Mouse (Mus musculus) hindbrain, embryonic 11.5 days (tissue): ENCODE results near the gene Pik3cd. TPM values are rescaled to one million over a fixed set of nuclear protein-coding genes. Genes with fewer than 3 reads are reported as not detected.
A peak's percentile ranks its signal among the peaks of the same experiment; 100 is the strongest.

Experiments used
- ATAC-seq: fragments of 200-750 bp; cut with Nextera tagmentation; 2 replicates; pipeline ENCODE4 v1.8.0; 2017; ENCODE audit warnings: mild to moderate bottlenecking, moderate TSS enrichment, moderate library complexity; ENCODE audit not compliant: low FRiP score
- DNase-seq: peaks from one replicate; pipeline ENCODE4 v3.0.0-alpha.2; 2015; ENCODE audit warnings: low spot score
- H3K27ac ChIP-seq: fragments of 300-500 bp; sonication (generic); 2 replicates; pipeline ENCODE4 v1.5.1; 2014; ENCODE audit warnings: mild to moderate bottlenecking, low read depth, low read length
- H3K27me3 ChIP-seq: fragments of 300-500 bp; sonication (generic); 2 replicates; pipeline ENCODE4 v1.6.1; 2014; ENCODE audit warnings: mild to moderate bottlenecking, low read length, moderate library complexity, mixed read lengths; ENCODE audit not compliant: control insufficient read depth, insufficient read depth
- H3K36me3 ChIP-seq: fragments of 300-500 bp; sonication (generic); 2 replicates; pipeline ENCODE4 v1.6.1; 2014; ENCODE audit warnings: mild to moderate bottlenecking, low read length, moderate library complexity, mixed read lengths; ENCODE audit not compliant: control insufficient read depth, insufficient read depth
- H3K4me1 ChIP-seq: fragments of 300-500 bp; sonication (generic); replicated peaks from 2 replicates; pipeline ENCODE4 v1.6.1; 2014; ENCODE audit warnings: low read length, mixed read lengths; ENCODE audit not compliant: control insufficient read depth, insufficient read depth
- H3K4me2 ChIP-seq: fragments of 300-500 bp; sonication (generic); replicated peaks from 2 replicates; pipeline ENCODE4 v1.6.1; 2014; ENCODE audit warnings: mild to moderate bottlenecking, low read depth, low read length
- H3K4me3 ChIP-seq: fragments of 300-500 bp; sonication (generic); 2 replicates; pipeline ENCODE4 v1.5.1; 2014; ENCODE audit warnings: low read depth, low read length
- H3K9ac ChIP-seq: fragments of 300-500 bp; sonication (generic); 2 replicates; pipeline ENCODE4 v1.6.1; 2014; ENCODE audit warnings: low read depth, low read length
- H3K9me3 ChIP-seq: fragments of 300-500 bp; sonication (generic); 2 replicates; pipeline ENCODE4 v1.6.1; 2016; ENCODE audit warnings: low read length; ENCODE audit not compliant: control insufficient read depth
- WGBS: fragments of 180-500 bp; shearing (Covaris S2); extraction: QIAGEN DNeasy Blood & Tissue Kit; methylation state at CpG from one replicate; pipeline ENCODE4 v1.1.7; 2014; 5-methylcytosine and 5-hydroxymethylcytosine counted together
- polyA plus RNA-seq: library from polyadenylated mRNA; unstranded; fragments of >200 nt; fragmentation: Nextera tagmentation; extraction: Ambion mirVana; gene quantifications from 2 replicates; pipeline ENCODE4 v1.2.1, GENCODE M21; 2014

Pik3cd gene
- polyA plus RNA-seq, 1 experiment from 2014 or later: 10.1 TPM

DNA sequence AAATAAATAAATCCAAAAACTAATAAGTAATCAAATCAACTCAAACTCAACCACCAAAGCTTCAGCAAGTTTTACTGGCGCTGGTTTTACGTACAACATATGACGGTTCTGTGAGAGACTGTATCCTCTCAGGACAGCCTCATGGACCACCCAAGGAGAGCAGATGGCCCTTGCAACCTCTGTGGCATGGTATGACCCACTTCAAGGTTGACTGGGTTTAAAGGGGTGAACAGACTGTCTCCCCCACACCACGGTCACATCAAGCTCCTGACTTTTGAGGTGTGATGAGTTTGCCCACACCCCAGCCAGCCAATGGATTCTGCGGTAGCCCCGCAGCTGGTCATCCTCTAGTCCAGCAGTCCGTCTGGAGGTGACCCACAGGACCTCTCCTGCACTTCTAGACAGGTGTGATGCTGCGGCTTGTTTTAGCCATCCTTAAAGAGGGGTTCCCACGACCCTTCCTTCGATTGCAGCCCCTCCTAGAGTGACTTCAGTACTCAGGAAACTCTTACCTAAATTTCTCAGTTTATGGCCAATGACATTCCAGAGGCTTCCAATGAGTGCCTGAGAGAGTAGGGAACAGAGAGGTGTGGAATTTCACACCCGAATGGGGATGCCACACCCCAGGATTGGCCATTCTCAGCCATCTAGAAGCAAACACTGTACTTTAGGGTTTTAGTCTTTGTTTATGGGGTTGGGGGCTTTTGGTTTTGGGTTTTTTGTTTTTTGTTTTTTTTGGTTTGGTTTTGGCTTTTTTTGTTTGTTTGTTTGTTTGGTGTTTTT is 17.3 kb downstream of the Pik3cd start:
- Histone ChIP-seq H3K36me3 (no peaks in the 10 kb centered on the region), H3K4me2 (no peak overlapping the region), H3K27me3 (no peaks in the 10 kb centered on the region), H3K4me1 (no peaks in the 10 kb centered on the region), H3K9me3 (no peaks in the 10 kb centered on the region), H3K27ac (no peak overlapping the region), H3K9ac (no peak overlapping the region), H3K4me3 (no peak overlapping the region)
- ATAC-seq (no peak), DNase-seq (no peak)
- WGBS: 86% methylated on average over 11 of the region's 11 CpGs

DNA sequence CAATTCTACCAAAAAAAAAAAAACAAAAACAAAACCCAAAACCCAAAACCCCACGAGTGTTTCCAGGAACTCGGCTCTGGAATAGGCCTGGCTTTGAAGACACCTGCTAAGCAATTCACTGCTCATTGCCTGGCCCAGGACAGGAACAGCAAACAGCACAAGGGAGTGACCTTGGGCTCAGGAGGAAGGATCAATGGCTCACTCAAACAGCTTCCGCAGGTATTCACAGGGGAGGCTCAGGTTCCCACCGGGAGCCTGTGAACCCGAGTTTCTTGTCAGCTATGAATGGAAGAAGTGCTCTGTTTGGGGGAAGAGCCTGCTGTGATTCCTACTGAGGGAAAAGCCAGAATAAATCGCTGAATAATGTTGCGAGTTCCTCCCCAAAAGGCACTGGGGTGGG is 18.5 kb downstream of the Pik3cd start:
- no peaks in the 10 kb centered on the region for H3K9me3 ChIP-seq
- 23% methylated on average over 7 of the region's 7 CpGs for WGBS
- DNase-seq: no peak
- H3K36me3 ChIP-seq: no peaks in the 10 kb centered on the region
- no peaks in the 10 kb centered on the region for H3K4me1 ChIP-seq
- no peak overlapping the region for H3K27ac ChIP-seq
- H3K27me3 ChIP-seq: no peaks in the 10 kb centered on the region
- H3K9ac ChIP-seq: no peak overlapping the region
- H3K4me3 ChIP-seq: no peak overlapping the region
- ATAC-seq: no peak
- no peak overlapping the region for H3K4me2 ChIP-seq

DNA sequence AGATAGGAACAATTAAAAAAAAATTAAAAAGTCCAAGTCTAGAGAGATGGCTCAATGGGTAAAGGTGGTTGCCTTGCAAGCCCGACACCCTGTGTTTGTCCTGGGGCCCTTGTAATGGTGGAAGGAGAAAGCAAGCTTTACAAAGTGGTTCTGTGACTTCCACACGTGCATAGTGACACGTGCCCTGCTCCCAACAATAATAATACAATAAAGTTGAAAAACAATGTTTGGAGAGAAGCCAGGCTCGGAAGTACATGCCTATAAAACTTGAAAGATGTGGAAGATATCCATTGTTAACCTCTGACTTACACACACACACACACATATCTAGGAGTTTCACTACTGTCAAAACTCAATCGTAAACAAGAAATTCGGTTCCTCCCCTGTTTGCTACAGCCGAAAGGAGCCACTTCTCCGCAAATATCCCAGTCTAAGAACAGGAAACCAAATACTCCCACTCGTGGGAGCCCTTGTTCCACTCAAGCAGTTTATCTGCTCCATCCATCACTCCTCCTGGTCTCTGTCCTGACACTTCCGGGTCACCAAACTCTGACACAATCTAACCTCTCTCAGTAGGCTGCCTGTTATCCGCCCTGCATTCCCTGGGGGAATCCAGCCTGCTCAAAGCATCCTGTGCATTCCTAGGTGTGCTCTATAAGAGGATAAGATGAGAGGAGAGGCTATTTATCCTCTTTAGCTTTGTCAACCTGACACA is 23.2 kb downstream of the Pik3cd start:
- DNase-seq: no peak
- H3K27me3 ChIP-seq: no peaks in the 10 kb centered on the region; the same call in 1 of the 2 replicates

DNA sequence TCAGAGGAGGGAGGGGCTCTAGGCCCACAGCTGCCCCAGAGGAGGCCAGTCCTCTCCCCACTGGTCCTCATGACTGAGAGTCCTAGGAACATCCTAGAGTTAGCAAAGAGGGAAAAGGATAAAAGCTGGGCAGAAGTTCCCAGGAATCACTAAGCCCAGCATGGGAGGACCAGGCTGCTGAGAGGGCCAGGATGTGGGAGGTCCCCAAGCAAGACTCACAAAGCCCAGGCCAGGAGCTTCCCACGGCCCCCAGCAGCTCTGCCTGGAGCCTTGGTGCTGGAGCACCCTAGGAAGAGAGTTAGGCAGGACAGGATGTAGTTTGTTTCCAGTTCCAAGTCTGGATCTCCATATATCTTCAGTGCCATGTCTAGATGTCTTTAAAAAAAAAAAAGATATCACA is 24.4 kb downstream of the Pik3cd start:
- H3K27me3 ChIP-seq: peaks cover 2% of the 10 kb centered on the region
- DNase-seq: no peak
- H3K4me3 ChIP-seq: no peak overlapping the region
- H3K4me1 ChIP-seq: no peaks in the 10 kb centered on the region
- no peaks in the 10 kb centered on the region for H3K36me3 ChIP-seq
- 55% methylated on average over 1 of the region's 1 CpGs for WGBS
- H3K27ac ChIP-seq: no peak overlapping the region
- no peak overlapping the region for H3K4me2 ChIP-seq
- no peak for ATAC-seq
- H3K9ac ChIP-seq: no peak overlapping the region
- no peaks in the 10 kb centered on the region for H3K9me3 ChIP-seq

More for the DNA sequence above, 23.2 kb downstream of the Pik3cd start:
- Histone ChIP-seq H3K4me3 (no peak overlapping the region), H3K4me2 (no peak overlapping the region), H3K27ac (no peak overlapping the region), H3K36me3 (no peaks in the 10 kb centered on the region), H3K9me3 (no peaks in the 10 kb centered on the region), H3K9ac (no peak overlapping the region), H3K4me1 (no peaks in the 10 kb centered on the region)
- WGBS: 73% methylated on average over 11 of the region's 11 CpGs
- no peak for ATAC-seq

DNA sequence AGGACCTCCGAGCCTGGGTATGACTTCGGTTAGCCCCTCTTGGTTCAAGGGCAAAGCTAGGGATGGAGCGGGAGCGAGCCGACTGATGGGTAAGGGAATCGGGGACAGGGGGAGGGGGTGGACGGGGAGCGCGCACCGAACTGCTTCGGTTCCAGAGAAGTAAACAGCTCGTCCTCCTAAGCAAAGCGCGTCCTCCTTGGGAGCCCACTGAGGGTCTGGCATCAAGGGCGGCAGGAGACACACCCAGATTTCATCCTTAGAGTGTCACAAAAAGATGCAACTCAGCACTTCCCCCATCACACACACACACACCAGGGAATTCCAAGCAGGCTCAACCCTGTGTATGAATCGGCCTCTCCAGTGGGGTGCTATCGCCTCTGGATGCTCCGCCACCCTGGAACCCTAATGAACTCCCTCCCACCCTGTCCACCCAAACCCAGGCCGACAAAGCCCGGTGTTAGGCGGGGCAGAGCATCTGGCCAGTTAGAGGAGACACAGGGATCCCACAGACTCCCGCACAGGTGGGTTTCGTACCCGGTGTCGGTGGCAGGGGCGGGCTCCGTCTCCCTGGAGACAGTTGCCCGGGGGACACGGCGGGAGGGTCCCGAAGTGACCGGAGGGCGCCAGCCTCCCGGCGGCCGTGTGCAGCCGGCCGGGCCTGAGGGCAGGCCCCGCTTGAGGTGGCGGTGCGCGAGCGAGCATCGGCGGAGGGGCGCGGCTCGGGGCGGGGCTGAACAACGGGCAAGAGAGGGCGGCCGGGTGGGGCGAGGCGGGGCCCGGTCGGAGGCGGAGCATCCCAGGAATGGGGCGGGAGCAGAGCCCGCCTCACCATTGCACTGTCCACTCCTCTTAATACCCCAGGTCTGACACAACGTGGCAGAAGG is 26.8 kb downstream of the Pik3cd start:
- Histone ChIP-seq H3K9me3 (no peaks in the 10 kb centered on the region), H3K27ac (peak overlapping the region; percentile 34; the same call in 1 of the 2 replicates), H3K36me3 (no peaks in the 10 kb centered on the region), H3K27me3 (peaks cover 2% of the 10 kb centered on the region), H3K4me3 (peak overlapping the region; percentile 58), H3K4me1 (no peaks in the 10 kb centered on the region), H3K9ac (peak overlapping the region; percentile 52), H3K4me2 (peak overlapping the region; percentile 68)
- DNase-seq (peak; percentile 88), ATAC-seq (peak; percentile 93)
- 2% methylated on average over 50 of the region's 60 CpGs for WGBS

DNA sequence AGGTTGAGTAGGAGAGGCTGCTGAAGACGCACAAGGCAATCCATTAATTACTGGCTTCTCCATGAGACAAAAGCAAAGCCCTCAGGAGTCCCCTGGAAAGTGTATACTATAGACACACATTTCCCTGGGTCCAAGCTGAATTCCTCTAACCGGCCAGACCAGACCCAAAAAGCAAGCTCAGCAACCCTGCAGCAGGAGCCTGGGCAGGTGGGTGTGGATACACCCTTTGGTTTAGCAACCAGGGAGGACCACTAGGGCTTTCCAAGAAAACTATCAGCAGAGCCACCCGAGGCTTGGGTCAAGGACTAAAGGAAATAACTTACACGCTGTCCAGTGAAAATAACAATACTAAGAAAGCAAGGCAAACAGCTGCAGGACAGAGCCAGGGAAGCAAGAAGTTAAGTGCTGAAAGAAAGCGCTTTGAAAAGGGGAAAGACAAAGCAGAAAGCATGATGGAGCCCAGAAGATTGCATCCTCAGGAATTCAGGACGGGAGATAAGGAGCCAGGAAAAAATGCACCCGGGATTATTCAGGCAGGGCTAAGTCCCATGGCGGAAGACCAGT is 27.5 kb downstream of the Pik3cd start:
- H3K27ac ChIP-seq: no peak overlapping the region
- H3K9me3 ChIP-seq: no peaks in the 10 kb centered on the region
- no peaks in the 10 kb centered on the region for H3K36me3 ChIP-seq
- peak overlapping the region; percentile 58 for H3K4me3 ChIP-seq
- WGBS: 12% methylated on average over 8 of the region's 8 CpGs
- H3K27me3 ChIP-seq: peaks cover 2% of the 10 kb centered on the region
- H3K4me1 ChIP-seq: no peaks in the 10 kb centered on the region
- ATAC-seq (no peak), DNase-seq (peak; percentile 33)
- peak overlapping the region; percentile 52; the same call in 1 of the 2 replicates for H3K9ac ChIP-seq
- H3K4me2 ChIP-seq: peak overlapping the region; percentile 68

DNA sequence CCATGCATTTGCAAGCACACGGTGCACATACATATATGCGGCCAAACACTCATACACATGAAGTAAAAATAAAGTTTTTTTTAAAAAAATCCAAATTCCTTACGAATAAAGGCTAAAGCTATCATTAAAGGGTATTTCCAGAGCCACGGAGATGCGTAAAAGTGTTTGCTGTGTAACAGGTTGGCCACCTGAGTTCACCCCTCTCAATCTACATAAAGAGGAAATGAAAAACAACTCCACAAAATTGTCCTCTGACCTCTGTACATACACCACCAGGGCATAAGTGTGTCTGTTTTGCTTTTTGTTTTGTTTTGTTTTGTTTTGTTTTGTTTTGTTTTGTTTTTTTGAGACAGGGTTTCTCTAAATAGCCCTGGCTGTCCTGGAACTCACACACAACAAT is 29.6 kb downstream of the Pik3cd start:
- H3K36me3 ChIP-seq: no peaks in the 10 kb centered on the region
- no peaks in the 10 kb centered on the region for H3K9me3 ChIP-seq
- ATAC-seq (no peak), DNase-seq (no peak)
- no peak overlapping the region for H3K4me3 ChIP-seq
- no peaks in the 10 kb centered on the region for H3K4me1 ChIP-seq
- H3K9ac ChIP-seq: no peak overlapping the region
- WGBS: 95% methylated on average over 5 of the region's 5 CpGs
- peaks cover 2% of the 10 kb centered on the region for H3K27me3 ChIP-seq
- H3K4me2 ChIP-seq: no peak overlapping the region
- H3K27ac ChIP-seq: no peak overlapping the region

DNA sequence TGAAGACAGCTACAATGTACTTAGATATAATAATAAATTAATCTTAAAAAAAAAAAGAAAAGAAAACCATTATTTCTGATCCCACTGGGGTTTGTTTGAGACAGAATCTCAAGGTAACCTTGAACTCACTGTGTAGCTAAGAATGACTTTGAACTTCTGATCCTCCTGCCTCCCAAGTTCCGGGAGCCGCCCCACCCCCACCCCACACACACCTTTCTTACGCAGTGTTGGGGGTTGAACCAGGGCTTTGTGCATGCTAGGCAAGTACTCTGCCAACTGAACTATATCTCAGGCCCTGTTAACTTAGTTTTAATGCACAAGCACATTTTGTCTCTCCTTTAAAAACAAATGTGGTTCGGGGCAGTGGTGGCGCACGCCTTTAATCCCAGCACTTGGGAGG is 31.2 kb downstream of the Pik3cd start:
- DNase-seq: no peak
- Histone ChIP-seq H3K9me3 (no peaks in the 10 kb centered on the region), H3K36me3 (no peaks in the 10 kb centered on the region), H3K27me3 (peaks cover 2% of the 10 kb centered on the region), H3K9ac (no peak overlapping the region), H3K4me2 (no peak overlapping the region), H3K27ac (no peak overlapping the region), H3K4me1 (no peaks in the 10 kb centered on the region), H3K4me3 (no peak overlapping the region)
- ATAC-seq: no peak
- 94% methylated on average over 6 of the region's 6 CpGs for WGBS
